Mouse (Mus musculus): ENCODE data around the gene Ms4a8a. TPM values are rescaled to one million over a fixed set of nuclear protein-coding genes. Genes with fewer than 3 reads are reported as not detected.
"Not testable (repeated sequence)": the region's sequence is repeated elsewhere in the genome, so short reads cannot be mapped to it uniquely, and the experiment has no call there.

Gene Ms4a8a
- polyA plus RNA-seq, 1 experiment from 2014 or later, result 6.0 TPM

DNA sequence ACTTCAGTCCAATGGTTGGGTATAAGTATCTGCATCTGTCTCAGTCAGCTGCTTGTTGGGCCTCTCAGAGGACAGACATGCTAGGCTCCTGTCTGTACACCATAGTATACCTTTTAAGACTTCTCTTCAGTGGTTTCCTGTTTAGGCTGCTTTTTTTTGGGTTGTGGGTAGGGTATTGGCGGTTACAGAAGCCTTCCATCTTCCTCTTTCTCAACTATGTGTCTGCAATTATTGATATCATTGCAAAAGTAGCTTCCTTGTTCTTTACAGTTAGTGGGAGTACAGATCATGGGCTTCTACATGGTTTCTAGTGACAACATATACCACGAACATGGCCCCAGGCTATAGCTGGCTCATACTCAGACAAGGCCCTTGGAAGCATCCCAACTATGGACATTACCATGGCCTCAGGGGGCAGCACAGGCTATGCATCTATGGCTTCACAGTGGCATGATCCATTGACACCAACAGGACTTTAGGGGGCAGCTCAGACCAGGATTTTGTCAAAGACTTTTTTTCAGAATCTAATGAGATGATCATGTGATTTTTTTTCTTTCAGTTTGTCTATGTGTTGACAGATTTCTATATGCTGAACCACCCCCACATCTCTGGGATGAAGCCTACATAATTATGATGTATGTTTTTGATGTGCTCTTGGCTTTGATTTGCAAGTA is 15.6 kb downstream of the Ms4a8a start:
- no peak overlapping the region for H3K4me3 ChIP-seq (replicated peaks; ENCODE audit: low read length)
- no peaks in the 10 kb centered on the region for H3K36me3 ChIP-seq (ENCODE audit: control insufficient read depth, insufficient read depth, low read length)
- no peak overlapping the region for H3K4me2 ChIP-seq (ENCODE audit: low read depth, low read length)
- no peaks in the 10 kb centered on the region for H3K4me1 ChIP-seq (ENCODE audit: control insufficient read depth, insufficient read depth, low read length)
- H3K9ac ChIP-seq (ENCODE audit: low read length), result no peak overlapping the region
- WGBS, result 76% methylated on average over 2 of the region's 2 CpGs
- H3K27me3 ChIP-seq (ENCODE audit: control insufficient read depth, insufficient read depth, low read length), result no peaks in the 10 kb centered on the region
- no peak overlapping the region for H3K27ac ChIP-seq (ENCODE audit: low read length)
- no peaks in the 10 kb centered on the region for H3K9me3 ChIP-seq (replicated peaks; ENCODE audit: control insufficient read depth, low read length)
- no peak for ATAC-seq (ENCODE audit: insufficient read depth, low FRiP score)

DNA sequence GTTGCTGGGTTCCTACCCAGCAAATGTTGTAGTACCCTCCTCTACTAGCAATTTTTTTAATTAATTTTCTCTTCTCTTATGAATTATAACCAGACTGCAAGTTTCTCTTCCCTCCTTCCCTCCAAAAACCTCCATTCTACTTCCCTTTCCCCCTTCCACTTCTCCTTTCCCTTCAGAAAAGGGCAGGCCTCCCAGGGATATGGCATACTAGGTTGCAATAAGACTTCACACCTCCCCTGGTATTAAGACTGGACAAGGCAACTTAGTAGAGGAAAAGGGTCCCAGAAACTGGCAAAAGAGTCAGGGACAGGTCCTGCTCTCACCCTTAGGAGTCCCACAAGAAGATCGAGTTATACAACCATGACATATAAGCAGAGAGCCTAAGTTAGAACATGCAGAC is 20.0 kb downstream of the Ms4a8a start:
- Histone ChIP-seq H3K27ac (ENCODE audit: low read length) (no peak overlapping the region), H3K4me1 (ENCODE audit: control insufficient read depth, insufficient read depth, low read length) (no peaks in the 10 kb centered on the region), H3K36me3 (ENCODE audit: control insufficient read depth, insufficient read depth, low read length) (no peaks in the 10 kb centered on the region), H3K9me3 (replicated peaks; ENCODE audit: control insufficient read depth, low read length) (no peaks in the 10 kb centered on the region), H3K9ac (ENCODE audit: low read length) (no peak overlapping the region), H3K4me3 (replicated peaks; ENCODE audit: low read length) (no peak overlapping the region), H3K27me3 (ENCODE audit: control insufficient read depth, insufficient read depth, low read length) (no peaks in the 10 kb centered on the region), H3K4me2 (ENCODE audit: low read depth, low read length) (no peak overlapping the region)
- 90% methylated on average over 1 of the region's 1 CpGs for WGBS
- ATAC-seq (ENCODE audit: insufficient read depth, low FRiP score), result no peak

DNA sequence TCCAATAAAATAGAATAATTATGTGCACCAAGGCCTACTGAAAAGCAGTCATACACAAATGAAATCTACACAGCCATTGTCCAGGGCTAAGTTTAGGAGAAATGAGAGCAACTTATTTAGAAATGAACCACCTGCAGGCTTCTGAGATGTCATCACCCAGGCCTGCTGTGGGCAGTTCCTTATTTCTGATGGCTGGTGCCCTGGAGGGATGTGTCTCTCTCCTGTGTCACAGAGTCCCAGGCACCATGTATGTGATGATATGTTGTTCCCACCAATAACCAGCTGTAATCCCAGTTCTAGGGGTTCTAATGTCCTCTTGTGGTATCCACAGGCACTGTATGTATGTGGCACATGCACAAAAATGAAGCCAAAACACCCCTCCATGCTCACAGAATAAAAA is 20.9 kb downstream of the Ms4a8a start:
- H3K27ac ChIP-seq (ENCODE audit: low read length), result no peak overlapping the region
- no peak for ATAC-seq (ENCODE audit: insufficient read depth, low FRiP score)
- H3K9ac ChIP-seq (ENCODE audit: low read length), result no peak overlapping the region
- no peaks in the 10 kb centered on the region for H3K27me3 ChIP-seq (ENCODE audit: control insufficient read depth, insufficient read depth, low read length)
- no peaks in the 10 kb centered on the region for H3K4me1 ChIP-seq (ENCODE audit: control insufficient read depth, insufficient read depth, low read length)
- no peak overlapping the region for H3K4me2 ChIP-seq (ENCODE audit: low read depth, low read length)
- no peaks in the 10 kb centered on the region for H3K36me3 ChIP-seq (ENCODE audit: control insufficient read depth, insufficient read depth, low read length)
- no peak overlapping the region for H3K4me3 ChIP-seq (replicated peaks; ENCODE audit: low read length)
- no peaks in the 10 kb centered on the region for H3K9me3 ChIP-seq (replicated peaks; ENCODE audit: control insufficient read depth, low read length)

DNA sequence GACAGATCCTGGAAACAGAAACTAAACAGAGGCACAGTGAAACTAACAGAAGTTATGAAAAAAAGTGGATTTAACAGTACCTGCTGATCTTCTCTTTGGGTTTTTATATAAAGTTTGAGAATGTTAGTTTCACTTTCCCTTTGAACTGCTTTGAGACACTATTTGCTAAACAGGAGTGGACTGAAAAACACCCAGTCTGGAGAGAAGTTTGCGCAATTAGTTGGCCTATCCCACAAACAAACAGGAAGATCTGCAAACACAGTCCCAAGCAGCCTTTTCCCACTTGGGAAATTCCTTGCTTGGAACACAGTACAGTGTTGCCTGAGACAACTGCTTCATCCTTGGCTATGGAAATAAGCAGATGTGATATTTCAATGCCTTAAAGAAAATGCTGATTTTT is 25.2 kb downstream of the Ms4a8a start:
- not testable (repeated sequence) for H3K4me1 ChIP-seq (ENCODE audit: control insufficient read depth, insufficient read depth, low read length); H3K9ac ChIP-seq (ENCODE audit: low read length); H3K4me3 ChIP-seq (replicated peaks; ENCODE audit: low read length); H3K4me2 ChIP-seq (ENCODE audit: low read depth, low read length); H3K36me3 ChIP-seq (ENCODE audit: control insufficient read depth, insufficient read depth, low read length); H3K27ac ChIP-seq (ENCODE audit: low read length); H3K27me3 ChIP-seq (ENCODE audit: control insufficient read depth, insufficient read depth, low read length); ATAC-seq (ENCODE audit: insufficient read depth, low FRiP score); H3K9me3 ChIP-seq (replicated peaks; ENCODE audit: control insufficient read depth, low read length)
- WGBS, result 67% methylated on average over 1 of the region's 1 CpGs

DNA sequence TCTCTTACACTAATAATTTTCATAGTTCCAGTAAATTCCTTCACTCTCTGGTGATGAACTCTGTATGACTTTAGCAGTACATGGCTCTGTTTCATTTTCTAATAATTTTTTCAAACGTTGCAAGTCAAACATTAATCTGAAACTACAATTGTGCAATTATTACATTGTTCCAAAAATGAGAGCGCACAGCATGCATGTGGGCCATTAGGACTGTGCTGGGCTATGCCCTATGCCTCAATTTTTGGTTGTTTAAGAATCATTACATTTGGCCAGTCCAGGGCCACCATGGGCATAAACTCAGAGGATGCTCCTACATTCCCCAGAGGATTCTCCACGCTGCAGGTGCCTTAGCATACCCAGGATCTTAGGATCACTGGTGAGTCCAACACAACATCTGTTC is 27.6 kb downstream of the Ms4a8a start:
- no peaks in the 10 kb centered on the region for H3K27me3 ChIP-seq (ENCODE audit: control insufficient read depth, insufficient read depth, low read length)
- no peaks in the 10 kb centered on the region for H3K9me3 ChIP-seq (replicated peaks; ENCODE audit: control insufficient read depth, low read length)
- H3K4me3 ChIP-seq (replicated peaks; ENCODE audit: low read length), result no peak overlapping the region
- no peak overlapping the region for H3K27ac ChIP-seq (ENCODE audit: low read length)
- no peak for ATAC-seq (ENCODE audit: insufficient read depth, low FRiP score)
- WGBS, result 70% methylated on average over 3 of the region's 3 CpGs
- H3K9ac ChIP-seq (ENCODE audit: low read length), result no peak overlapping the region
- H3K4me2 ChIP-seq (ENCODE audit: low read depth, low read length), result no peak overlapping the region
- H3K4me1 ChIP-seq (ENCODE audit: control insufficient read depth, insufficient read depth, low read length), result 0 out of 2 replicates have a peak, but pooled peaks cover 3% of the 10 kb centered on the region
- H3K36me3 ChIP-seq (ENCODE audit: control insufficient read depth, insufficient read depth, low read length), result no peaks in the 10 kb centered on the region

DNA sequence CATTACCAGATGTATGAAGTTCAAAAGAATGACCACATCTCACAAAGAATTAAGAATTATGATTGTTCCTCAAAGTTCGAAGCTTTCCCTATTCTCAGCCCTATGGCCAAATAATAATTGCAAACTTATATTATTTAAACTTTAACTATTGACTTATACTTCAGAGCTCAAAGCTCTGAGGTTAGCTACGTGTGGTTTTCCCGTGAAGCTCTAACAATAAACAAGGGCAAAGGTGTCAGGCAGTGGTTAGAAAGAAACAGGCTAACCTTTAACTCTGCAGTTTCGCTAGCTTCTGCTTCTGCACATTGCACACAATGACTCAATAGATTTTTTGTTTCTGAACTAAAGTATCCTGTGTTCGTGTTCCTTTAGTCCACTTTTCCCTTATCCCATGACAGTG is 28.0 kb downstream of the Ms4a8a start:
- no peak overlapping the region for H3K4me3 ChIP-seq (replicated peaks; ENCODE audit: low read length)

DNA sequence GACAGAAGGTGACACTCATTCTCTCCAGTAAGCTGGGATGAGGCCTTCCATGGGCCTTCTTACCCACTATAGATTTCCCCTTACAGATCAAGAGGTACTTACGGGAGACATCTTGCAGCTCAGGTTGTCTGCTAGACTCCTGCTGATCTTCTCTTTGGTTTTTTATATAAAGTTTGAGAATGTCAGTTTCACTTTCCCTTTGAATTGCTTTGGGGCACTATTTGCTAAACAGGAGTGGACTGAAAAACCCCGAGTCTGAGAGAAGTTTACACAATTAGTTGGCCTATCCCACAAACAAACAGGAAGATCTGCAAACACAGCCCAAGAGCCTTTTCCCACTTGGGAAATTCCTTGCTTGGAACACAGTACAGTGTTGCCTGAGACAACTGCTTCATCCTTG is 30.6 kb downstream of the Ms4a8a start:
- no peak overlapping the region for H3K9ac ChIP-seq (ENCODE audit: low read length)
- H3K36me3 ChIP-seq (ENCODE audit: control insufficient read depth, insufficient read depth, low read length), result no peaks in the 10 kb centered on the region
- H3K4me3 ChIP-seq (replicated peaks; ENCODE audit: low read length), result no peak overlapping the region
- H3K4me1 ChIP-seq (ENCODE audit: control insufficient read depth, insufficient read depth, low read length), result 0 out of 2 replicates have a peak, but pooled peaks cover 3% of the 10 kb centered on the region
- peak overlapping the region; percentile 10; the same call in 1 of the 2 replicates for H3K27ac ChIP-seq (ENCODE audit: low read length)
- no peak for ATAC-seq (ENCODE audit: insufficient read depth, low FRiP score)
- H3K27me3 ChIP-seq (ENCODE audit: control insufficient read depth, insufficient read depth, low read length), result no peaks in the 10 kb centered on the region
- no peak overlapping the region for H3K4me2 ChIP-seq (ENCODE audit: low read depth, low read length)
- WGBS, result 61% methylated on average over 2 of the region's 2 CpGs
- no peaks in the 10 kb centered on the region for H3K9me3 ChIP-seq (replicated peaks; ENCODE audit: control insufficient read depth, low read length)

More for the DNA sequence above, 28.0 kb downstream of the Ms4a8a start:
- H3K4me1 ChIP-seq (ENCODE audit: control insufficient read depth, insufficient read depth, low read length), result 0 out of 2 replicates have a peak, but pooled peaks cover 3% of the 10 kb centered on the region
- no peak overlapping the region for H3K27ac ChIP-seq (ENCODE audit: low read length)
- 41% methylated on average over 5 of the region's 5 CpGs for WGBS
- H3K36me3 ChIP-seq (ENCODE audit: control insufficient read depth, insufficient read depth, low read length), result no peaks in the 10 kb centered on the region
- H3K9me3 ChIP-seq (replicated peaks; ENCODE audit: control insufficient read depth, low read length), result no peaks in the 10 kb centered on the region
- H3K9ac ChIP-seq (ENCODE audit: low read length), result no peak overlapping the region
- no peak for ATAC-seq (ENCODE audit: insufficient read depth, low FRiP score)
- no peaks in the 10 kb centered on the region for H3K27me3 ChIP-seq (ENCODE audit: control insufficient read depth, insufficient read depth, low read length)
- no peak overlapping the region for H3K4me2 ChIP-seq (ENCODE audit: low read depth, low read length)

DNA sequence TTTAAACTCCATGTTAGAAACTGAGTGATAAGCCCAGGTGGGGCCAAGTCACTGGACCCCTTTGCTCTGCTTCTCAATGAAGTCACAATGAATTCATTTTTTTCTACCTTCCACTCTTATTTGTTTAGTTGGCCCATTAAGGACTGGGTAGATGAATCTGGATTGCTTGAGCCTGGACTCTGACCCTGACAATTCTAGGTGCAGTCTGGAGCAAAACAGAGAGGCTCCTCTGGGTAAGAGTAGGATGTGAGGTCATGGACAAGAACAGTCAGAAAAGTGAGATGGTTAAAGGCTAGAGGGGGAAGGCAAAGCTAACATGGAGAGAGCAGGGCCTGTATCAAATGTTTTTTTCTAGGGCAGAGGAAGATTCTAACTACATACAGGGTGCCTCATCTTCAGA is 31.5 kb downstream of the Ms4a8a start:
- peak overlapping the region; percentile 46; the same call in 1 of the 2 replicates for H3K27ac ChIP-seq (ENCODE audit: low read length)

DNA sequence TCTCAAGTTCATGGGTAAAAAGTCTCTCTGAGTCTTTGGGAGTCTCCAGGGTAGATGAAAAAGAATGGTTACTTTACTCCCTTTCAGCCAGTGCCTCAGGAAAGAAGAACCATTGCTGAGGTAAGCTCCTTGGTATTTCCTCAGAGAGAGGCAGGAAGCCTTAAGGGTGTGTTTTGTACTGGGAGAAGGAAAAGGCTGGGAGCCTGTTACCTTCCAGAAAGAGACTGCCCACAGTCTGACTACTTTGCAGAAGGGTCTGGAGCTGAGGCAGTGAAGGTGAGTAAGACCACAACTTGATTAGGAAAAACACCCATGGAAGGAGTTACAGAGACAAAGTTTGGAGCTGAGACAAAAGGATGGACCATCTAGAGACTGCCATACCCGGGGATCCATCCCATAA is 32.4 kb downstream of the Ms4a8a start:
- H3K36me3 ChIP-seq (ENCODE audit: control insufficient read depth, insufficient read depth, low read length), result no peaks in the 10 kb centered on the region
- H3K4me2 ChIP-seq (ENCODE audit: low read depth, low read length), result no peak overlapping the region
- 0 out of 2 replicates have a peak, but pooled peaks cover 3% of the 10 kb centered on the region for H3K4me1 ChIP-seq (ENCODE audit: control insufficient read depth, insufficient read depth, low read length)
- no peaks in the 10 kb centered on the region for H3K27me3 ChIP-seq (ENCODE audit: control insufficient read depth, insufficient read depth, low read length)
- H3K9ac ChIP-seq (ENCODE audit: low read length), result no peak overlapping the region
- WGBS, result 81% methylated on average over 1 of the region's 1 CpGs
- no peak for ATAC-seq (ENCODE audit: insufficient read depth, low FRiP score)
- H3K4me3 ChIP-seq (replicated peaks; ENCODE audit: low read length), result no peak overlapping the region
- no peaks in the 10 kb centered on the region for H3K9me3 ChIP-seq (replicated peaks; ENCODE audit: control insufficient read depth, low read length)
- H3K27ac ChIP-seq (ENCODE audit: low read length), result no peak overlapping the region

More for the DNA sequence above, 31.5 kb downstream of the Ms4a8a start:
- ATAC-seq (ENCODE audit: insufficient read depth, low FRiP score), result no peak
- Histone ChIP-seq H3K4me3 (replicated peaks; ENCODE audit: low read length) (no peak overlapping the region), H3K36me3 (ENCODE audit: control insufficient read depth, insufficient read depth, low read length) (no peaks in the 10 kb centered on the region), H3K9ac (ENCODE audit: low read length) (no peak overlapping the region), H3K27me3 (ENCODE audit: control insufficient read depth, insufficient read depth, low read length) (no peaks in the 10 kb centered on the region), H3K4me1 (ENCODE audit: control insufficient read depth, insufficient read depth, low read length) (0 out of 2 replicates have a peak, but pooled peaks cover 3% of the 10 kb centered on the region), H3K9me3 (replicated peaks; ENCODE audit: control insufficient read depth, low read length) (no peaks in the 10 kb centered on the region), H3K4me2 (ENCODE audit: low read depth, low read length) (no peak overlapping the region)
